Mouse (Mus musculus): Measurements from ENCODE around the gene Tmem212. TPM values are rescaled to one million over a fixed set of nuclear protein-coding genes. Genes with fewer than 3 reads are reported as not detected.
A peak's percentile ranks its signal among the peaks of the same experiment; 100 is the strongest.

Tmem212 gene
- polyA plus RNA-seq, 1 experiment = not detected

DNA sequence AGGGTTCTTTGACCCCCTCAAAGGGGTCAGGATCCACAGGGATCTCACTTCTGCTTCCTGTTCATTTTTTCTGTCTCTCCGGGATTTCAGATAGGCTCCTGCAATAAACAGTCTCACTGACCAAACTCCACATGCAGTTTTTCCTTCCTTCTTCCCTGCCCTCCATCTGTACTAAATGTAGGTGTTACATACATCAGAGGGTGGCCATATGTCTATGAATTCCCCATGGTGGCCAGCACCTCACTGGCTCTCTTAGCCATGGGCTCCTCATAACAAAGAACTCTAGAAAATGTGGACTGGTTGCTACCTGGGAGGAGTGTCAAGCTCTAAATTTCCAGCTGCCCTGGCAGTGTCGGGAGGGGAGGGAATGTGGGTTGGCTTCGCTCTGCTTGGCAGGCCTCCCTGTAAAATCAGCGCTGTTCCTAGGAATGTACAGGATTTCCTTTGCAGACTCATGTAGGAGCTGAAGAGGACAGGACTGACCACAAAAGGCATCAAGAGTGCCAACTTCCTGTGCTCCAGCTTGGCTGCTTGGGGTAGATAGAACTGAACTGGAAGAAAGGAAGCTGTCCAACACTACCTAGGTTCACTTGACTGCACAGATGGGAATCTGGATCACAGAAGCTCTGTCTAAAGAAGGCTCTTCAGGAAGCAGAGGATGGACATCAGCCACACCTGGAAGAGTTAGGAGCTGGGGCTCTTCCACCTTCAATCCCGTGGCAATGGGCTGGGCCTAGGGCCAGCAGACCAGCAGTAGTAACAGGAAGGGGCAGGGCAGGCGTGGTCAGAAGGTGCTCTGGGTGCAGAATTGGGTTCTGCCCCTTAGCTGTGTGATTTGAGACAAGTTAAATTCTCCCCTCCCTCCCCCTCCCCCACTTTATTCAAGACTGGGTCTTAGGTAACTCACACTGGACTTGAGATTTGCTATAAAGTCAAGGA, 14.0 kb downstream of the Tmem212 start:
- no peak overlapping the region for H3K4me3 ChIP-seq
- peak overlapping the region; percentile 14 for H3K4me2 ChIP-seq (ENCODE audit: low read depth)
- TF ChIP-seq MYOG (IDR thresholded peaks at IDR 0.05; ENCODE audit: control insufficient read depth in 1 of 3, insufficient read depth in 1 of 3, insufficient read length in 2 of 3, low read depth in 2 of 3) (no peak), POLR2A (IDR thresholded peaks at IDR 0.05; ENCODE audit: insufficient read length, low read depth) (no peak), POLR2AphosphoS2 (IDR thresholded peaks at IDR 0.05; ENCODE audit: insufficient read length, low read depth) (no peak), USF1 (IDR thresholded peaks at IDR 0.05; ENCODE audit: low read depth) (no peak), MYOD1 (IDR thresholded peaks at IDR 0.05; ENCODE audit: control insufficient read depth in 1 of 3, insufficient read length in 2 of 3, low read depth in 2 of 3) (no peak), E2F4 (IDR thresholded peaks at IDR 0.05; ENCODE audit: insufficient read depth) (no peak), MAX (IDR thresholded peaks at IDR 0.05; ENCODE audit: low read depth) (no peak), SRF (IDR thresholded peaks at IDR 0.05; ENCODE audit: control insufficient read depth, insufficient read length, low read depth) (no peak), CEBPB (IDR thresholded peaks at IDR 0.05; ENCODE audit: insufficient read depth, poor library complexity, severe bottlenecking) (no peak), TCF3 (IDR thresholded peaks at IDR 0.05; ENCODE audit: insufficient read length, low read depth) (no peak), TCF12 (IDR thresholded peaks at IDR 0.05; ENCODE audit: insufficient read depth, poor library complexity, severe bottlenecking) (no peak), REST (IDR thresholded peaks at IDR 0.05; ENCODE audit: insufficient read depth, insufficient read length) (no peak)
- H3K36me3 ChIP-seq (ENCODE audit: control insufficient read depth, insufficient read depth) = no peaks in the 10 kb centered on the region
- no peak overlapping the region for H3ac ChIP-seq (ENCODE audit: control insufficient read depth, insufficient read length)
- no peaks in the 10 kb centered on the region for H3K79me2 ChIP-seq (ENCODE audit: control insufficient read depth, insufficient read depth)
- H3K27me3 ChIP-seq (ENCODE audit: control insufficient read depth, insufficient read depth, insufficient read length) = no peaks in the 10 kb centered on the region

DNA sequence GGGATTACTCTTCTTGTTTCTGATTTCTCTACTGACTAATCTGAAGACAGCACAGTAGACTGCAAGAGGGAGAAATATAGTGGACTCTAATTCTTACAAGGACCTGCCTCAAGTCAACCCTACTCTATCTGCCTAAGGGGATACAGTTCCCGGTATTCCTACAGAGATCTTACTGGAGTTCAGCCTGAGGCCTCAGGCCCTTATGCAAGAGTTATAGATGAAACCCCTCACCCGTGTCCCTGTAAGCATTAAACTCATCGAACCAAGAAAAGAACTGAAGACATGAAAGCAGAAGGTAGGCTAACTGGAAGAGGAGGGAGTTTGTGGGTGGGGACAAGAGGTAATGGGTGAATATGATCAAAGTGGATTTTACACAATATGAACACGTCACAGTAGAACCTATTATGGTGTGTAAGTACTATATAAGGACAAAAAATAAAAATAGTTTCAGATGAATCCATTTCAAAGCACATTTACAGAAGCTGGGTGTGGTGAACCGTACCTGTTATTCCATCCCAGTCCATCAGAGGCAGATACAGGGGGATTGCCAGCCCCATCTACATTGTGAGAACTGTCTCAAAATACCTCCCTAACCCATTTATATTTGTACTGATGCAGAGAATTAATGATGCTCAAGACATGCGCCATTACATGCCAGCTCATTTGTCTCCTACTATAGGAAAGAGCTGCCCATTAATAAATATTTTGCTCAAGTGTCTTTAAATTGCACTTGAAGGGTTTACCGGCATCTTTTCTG, 17.1 kb downstream of the Tmem212 start:
- no peaks in the 10 kb centered on the region for H3K79me2 ChIP-seq (ENCODE audit: control insufficient read depth, insufficient read depth)
- no peak overlapping the region for H3K4me3 ChIP-seq
- no peak for TF ChIP-seq TCF3 (IDR thresholded peaks at IDR 0.05; ENCODE audit: insufficient read length, low read depth)
- TF ChIP-seq POLR2AphosphoS2 (IDR thresholded peaks at IDR 0.05; ENCODE audit: insufficient read length, low read depth) = no peak
- TF ChIP-seq POLR2A (IDR thresholded peaks at IDR 0.05; ENCODE audit: insufficient read length, low read depth) = no peak
- no peak for TF ChIP-seq CEBPB (IDR thresholded peaks at IDR 0.05; ENCODE audit: insufficient read depth, poor library complexity, severe bottlenecking)
- no peak for TF ChIP-seq MAX (IDR thresholded peaks at IDR 0.05; ENCODE audit: low read depth)
- TF ChIP-seq SRF (IDR thresholded peaks at IDR 0.05; ENCODE audit: control insufficient read depth, insufficient read length, low read depth) = no peak
- TF ChIP-seq E2F4 (IDR thresholded peaks at IDR 0.05; ENCODE audit: insufficient read depth) = no peak
- TF ChIP-seq MYOD1 (IDR thresholded peaks at IDR 0.05; ENCODE audit: control insufficient read depth in 1 of 3, insufficient read length in 2 of 3, low read depth in 2 of 3) = no peak
- no peak for TF ChIP-seq TCF12 (IDR thresholded peaks at IDR 0.05; ENCODE audit: insufficient read depth, poor library complexity, severe bottlenecking)
- H3K27me3 ChIP-seq (ENCODE audit: control insufficient read depth, insufficient read depth, insufficient read length) = no peaks in the 10 kb centered on the region
- H3ac ChIP-seq (ENCODE audit: control insufficient read depth, insufficient read length) = no peak overlapping the region
- H3K36me3 ChIP-seq (ENCODE audit: control insufficient read depth, insufficient read depth) = no peaks in the 10 kb centered on the region
- H3K4me2 ChIP-seq (ENCODE audit: low read depth) = no peak overlapping the region

DNA sequence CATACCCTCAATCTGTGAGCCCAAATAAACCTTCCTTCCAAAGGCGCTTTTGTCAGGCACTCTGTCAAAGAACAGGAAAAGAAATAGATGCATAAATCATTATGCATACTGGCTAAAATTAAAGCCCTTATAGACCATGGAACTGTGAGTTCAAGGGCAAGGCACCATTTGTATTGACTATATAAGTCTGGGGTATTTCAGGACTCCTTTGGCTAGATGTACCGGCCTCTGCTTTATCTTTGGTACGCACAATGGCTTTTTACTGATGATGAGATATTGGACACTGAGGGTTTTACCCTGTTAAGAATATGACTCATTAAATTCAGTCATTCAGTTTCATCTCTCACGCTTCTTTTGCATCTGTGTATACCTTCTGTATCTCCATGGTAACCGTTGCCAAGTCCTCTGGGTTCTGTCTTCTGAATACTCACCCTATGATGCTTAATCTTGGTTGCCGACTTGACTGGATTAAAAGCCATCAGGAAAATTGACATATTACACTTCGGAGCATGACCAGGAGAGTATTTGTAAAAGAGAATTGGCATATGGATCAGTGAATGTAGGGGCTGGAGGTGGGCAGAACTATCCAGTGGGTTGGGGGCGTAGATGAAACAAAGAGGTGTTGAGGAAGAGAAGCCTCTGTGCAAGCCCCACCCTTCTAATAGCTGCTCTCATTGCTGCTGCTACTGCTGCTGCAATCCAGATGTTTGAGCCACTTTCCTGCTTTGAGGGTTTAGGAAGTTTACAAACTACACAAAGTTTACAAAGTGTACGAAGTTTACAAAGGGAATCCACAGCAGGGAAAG, 22.7 kb downstream of the Tmem212 start:
- Histone ChIP-seq H3K4me3 (no peak overlapping the region), H3K79me2 (ENCODE audit: control insufficient read depth, insufficient read depth) (no peaks in the 10 kb centered on the region), H3ac (ENCODE audit: control insufficient read depth, insufficient read length) (no peak overlapping the region), H3K27me3 (ENCODE audit: control insufficient read depth, insufficient read depth, insufficient read length) (no peaks in the 10 kb centered on the region), H3K4me2 (ENCODE audit: low read depth) (no peak overlapping the region), H3K36me3 (ENCODE audit: control insufficient read depth, insufficient read depth) (no peaks in the 10 kb centered on the region)
- no peak for TF ChIP-seq E2F4 (IDR thresholded peaks at IDR 0.05; ENCODE audit: insufficient read depth)
- no peak for TF ChIP-seq REST (IDR thresholded peaks at IDR 0.05; ENCODE audit: insufficient read depth, insufficient read length)
- no peak for TF ChIP-seq TCF12 (IDR thresholded peaks at IDR 0.05; ENCODE audit: insufficient read depth, poor library complexity, severe bottlenecking)
- TF ChIP-seq CEBPB (IDR thresholded peaks at IDR 0.05; ENCODE audit: insufficient read depth, poor library complexity, severe bottlenecking) = no peak
- TF ChIP-seq POLR2AphosphoS2 (IDR thresholded peaks at IDR 0.05; ENCODE audit: insufficient read length, low read depth) = no peak
- TF ChIP-seq POLR2A (IDR thresholded peaks at IDR 0.05; ENCODE audit: insufficient read length, low read depth) = no peak
- TF ChIP-seq MAX (IDR thresholded peaks at IDR 0.05; ENCODE audit: low read depth) = no peak
- no peak for TF ChIP-seq MYOG (IDR thresholded peaks at IDR 0.05; ENCODE audit: control insufficient read depth in 1 of 3, insufficient read depth in 1 of 3, insufficient read length in 2 of 3, low read depth in 2 of 3)
- TF ChIP-seq TCF3 (IDR thresholded peaks at IDR 0.05; ENCODE audit: insufficient read length, low read depth) = no peak
- no peak for TF ChIP-seq USF1 (IDR thresholded peaks at IDR 0.05; ENCODE audit: low read depth)
- no peak for TF ChIP-seq SRF (IDR thresholded peaks at IDR 0.05; ENCODE audit: control insufficient read depth, insufficient read length, low read depth)
- TF ChIP-seq MYOD1 (IDR thresholded peaks at IDR 0.05; ENCODE audit: control insufficient read depth in 1 of 3, insufficient read length in 2 of 3, low read depth in 2 of 3) = no peak

DNA sequence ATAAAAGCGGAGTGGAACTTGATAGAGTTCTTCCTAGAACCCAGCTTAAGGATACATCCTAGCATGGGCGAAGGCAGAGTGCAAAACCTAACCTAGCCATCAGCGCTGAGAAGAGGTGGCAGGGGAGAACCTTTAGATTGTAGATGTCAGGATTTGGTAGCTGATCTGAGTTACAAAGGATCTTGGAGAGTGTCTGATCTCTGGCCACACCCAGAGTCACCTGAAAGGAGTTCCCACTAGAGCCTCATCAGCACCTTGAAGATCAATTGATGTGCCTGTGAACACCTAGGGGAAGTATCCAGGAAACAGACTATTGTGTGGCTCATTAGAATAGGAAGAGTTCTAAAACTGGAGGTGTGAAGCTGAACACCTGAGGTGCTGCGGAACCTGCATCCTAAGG, 23.7 kb downstream of the Tmem212 start:
- TF ChIP-seq E2F4 (IDR thresholded peaks at IDR 0.05; ENCODE audit: insufficient read depth) (no peak), MYOD1 (IDR thresholded peaks at IDR 0.05; ENCODE audit: control insufficient read depth in 1 of 3, insufficient read length in 2 of 3, low read depth in 2 of 3) (no peak), POLR2AphosphoS2 (IDR thresholded peaks at IDR 0.05; ENCODE audit: insufficient read length, low read depth) (no peak), SRF (IDR thresholded peaks at IDR 0.05; ENCODE audit: control insufficient read depth, insufficient read length, low read depth) (no peak), USF1 (IDR thresholded peaks at IDR 0.05; ENCODE audit: low read depth) (no peak), MAX (IDR thresholded peaks at IDR 0.05; ENCODE audit: low read depth) (no peak), REST (IDR thresholded peaks at IDR 0.05; ENCODE audit: insufficient read depth, insufficient read length) (no peak), CEBPB (IDR thresholded peaks at IDR 0.05; ENCODE audit: insufficient read depth, poor library complexity, severe bottlenecking) (no peak), TCF3 (IDR thresholded peaks at IDR 0.05; ENCODE audit: insufficient read length, low read depth) (no peak), MYOG (IDR thresholded peaks at IDR 0.05; ENCODE audit: control insufficient read depth in 1 of 3, insufficient read depth in 1 of 3, insufficient read length in 2 of 3, low read depth in 2 of 3) (no peak), POLR2A (IDR thresholded peaks at IDR 0.05; ENCODE audit: insufficient read length, low read depth) (no peak), TCF12 (IDR thresholded peaks at IDR 0.05; ENCODE audit: insufficient read depth, poor library complexity, severe bottlenecking) (no peak)
- Histone ChIP-seq H3K27me3 (ENCODE audit: control insufficient read depth, insufficient read depth, insufficient read length) (no peaks in the 10 kb centered on the region), H3K36me3 (ENCODE audit: control insufficient read depth, insufficient read depth) (no peaks in the 10 kb centered on the region), H3ac (ENCODE audit: control insufficient read depth, insufficient read length) (no peak overlapping the region), H3K79me2 (ENCODE audit: control insufficient read depth, insufficient read depth) (no peaks in the 10 kb centered on the region), H3K4me3 (no peak overlapping the region), H3K4me2 (ENCODE audit: low read depth) (no peak overlapping the region)

All from myocyte (in vitro differentiated cells).